Mouse (Mus musculus): ENCODE measurements at regions not wholly inside any gene's neighbourhood (a gene's known extent, or its start where the extent isn't known, plus 50 kb on each side); places are given as distances from the start of the nearest gene placed in this dataset.

GRCm38 (mm10) chr14:67613221-67613620 is 1604.2 kb upstream of the Gulo start:
- TF ChIP-seq CTCF (IDR thresholded peaks at IDR 0.05; ENCODE audit: low read depth) (no peak), EP300 (optimal IDR thresholded peaks at IDR 0.05) (no peak)
